Mouse (Mus musculus) ES-Bruce4 (cell line): ENCODE measurements around the gene Ccdc180. TPM values are rescaled to one million over a fixed set of nuclear protein-coding genes. Genes with fewer than 3 reads are reported as not detected.

Experiments
- H3K27ac ChIP-seq: 2 replicates; pipeline ENCODE4 v1.5.1; 2012; ENCODE audit warnings: low read length, inconsistent platforms; ENCODE audit not compliant: insufficient read depth
- H3K27me3 ChIP-seq: 2 replicates; pipeline ENCODE4 v1.6.1; 2012; ENCODE audit warnings: mild to moderate bottlenecking, low read length, inconsistent platforms; ENCODE audit not compliant: control insufficient read depth, poor library complexity, insufficient read depth, severe bottlenecking
- H3K36me3 ChIP-seq: 2 replicates; pipeline ENCODE4 v1.6.1; 2012; ENCODE audit warnings: inconsistent platforms, mild to moderate bottlenecking, low read length, moderate library complexity; ENCODE audit not compliant: control insufficient read depth, poor library complexity, insufficient read depth, severe bottlenecking
- H3K4me1 ChIP-seq: one replicate; pipeline ENCODE4 v1.8.1; 2011; ENCODE audit warnings: low read length; ENCODE audit not compliant: control insufficient read depth, insufficient read depth
- H3K4me3 ChIP-seq: 2 replicates; pipeline ENCODE4 v1.5.1; 2011; ENCODE audit warnings: low read depth, mild to moderate bottlenecking, low read length
- H3K9ac ChIP-seq: 2 replicates; pipeline ENCODE4 v1.6.1; 2012; ENCODE audit warnings: low read depth, mild to moderate bottlenecking, inconsistent platforms; ENCODE audit not compliant: poor library complexity, severe bottlenecking
- H3K9me3 ChIP-seq: replicated peaks from 2 replicates; pipeline ENCODE4 v1.6.1; 2012; ENCODE audit warnings: mild to moderate bottlenecking, low read length, inconsistent platforms; ENCODE audit not compliant: control insufficient read depth, poor library complexity, insufficient read depth, severe bottlenecking
- CTCF ChIP-seq: IDR thresholded peaks from one replicate; pipeline ENCODE4 v1.8.1; 2011; ENCODE audit warnings: low read depth, low read length
- EP300 ChIP-seq: IDR thresholded peaks from 2 replicates; pipeline ENCODE4 v1.6.1; 2011; ENCODE audit warnings: low read depth, low read length; ENCODE audit not compliant: insufficient read depth
- POLR2A ChIP-seq: IDR thresholded peaks from one replicate; pipeline ENCODE4 v1.8.1; 2011; ENCODE audit warnings: low read length; ENCODE audit not compliant: insufficient read depth
- polyA plus RNA-seq: library from polyadenylated mRNA; stranded (reverse); fragments of >200 nt; gene quantifications from 2 replicates; pipeline ENCODE4 v1.2.4, GENCODE M21; 2011; ENCODE audit warnings: low read depth; ENCODE audit not compliant: missing spikeins, insufficient read depth, insufficient read length

The Ccdc180 gene
- polyA plus RNA-seq, 1 experiment: 0.21 TPM

GRCm38 (mm10) chr4:45872147-45872546 lies 18.0 kb upstream of the Ccdc180 start:
- H3K9ac ChIP-seq: no peak overlapping the region
- no peak overlapping the region for H3K4me3 ChIP-seq
- H3K9me3 ChIP-seq: no peaks in the 10 kb centered on the region; the same call in 1 of the 2 replicates
- TF ChIP-seq CTCF (no peak), POLR2A (no peak), EP300 (no peak)
- H3K27me3 ChIP-seq: no peaks in the 10 kb centered on the region
- H3K27ac ChIP-seq: no peak overlapping the region
- H3K36me3 ChIP-seq: no peaks in the 10 kb centered on the region
- H3K4me1 ChIP-seq: no peaks in the 10 kb centered on the region

- Histone ChIP-seq H3K36me3 (no peaks in the 10 kb centered on the region), H3K9ac (no peak overlapping the region), H3K4me3 (no peak overlapping the region), H3K27me3 (no peaks in the 10 kb centered on the region), H3K27ac (no peak overlapping the region), H3K4me1 (no peaks in the 10 kb centered on the region), H3K9me3 (no peaks in the 10 kb centered on the region; the same call in 1 of the 2 replicates)
- no peak for TF ChIP-seq CTCF
- TF ChIP-seq EP300: no peak
- TF ChIP-seq POLR2A: no peak
Observed at GRCm38 (mm10) chr4:45878929-45879328, 11.2 kb upstream of the Ccdc180 start.

- H3K9me3 ChIP-seq: no peaks in the 10 kb centered on the region
- no peaks in the 10 kb centered on the region for H3K4me1 ChIP-seq
- no peak overlapping the region for H3K4me3 ChIP-seq
- TF ChIP-seq CTCF: no peak
- TF ChIP-seq EP300: no peak
- TF ChIP-seq POLR2A: no peak
- no peaks in the 10 kb centered on the region for H3K36me3 ChIP-seq
- no peaks in the 10 kb centered on the region for H3K27me3 ChIP-seq
- no peak overlapping the region for H3K9ac ChIP-seq
- H3K27ac ChIP-seq: no peak overlapping the region
Observed at GRCm38 (mm10) chr4:45882521-45882920, 7.6 kb upstream of the Ccdc180 start.

- no peak overlapping the region for H3K27ac ChIP-seq
- no peak overlapping the region for H3K9ac ChIP-seq
- TF ChIP-seq POLR2A (no peak), CTCF (no peak)
- no peaks in the 10 kb centered on the region for H3K9me3 ChIP-seq
- no peak overlapping the region for H3K4me3 ChIP-seq
- no peaks in the 10 kb centered on the region for H3K27me3 ChIP-seq
- H3K4me1 ChIP-seq: no peaks in the 10 kb centered on the region
- H3K36me3 ChIP-seq: no peaks in the 10 kb centered on the region
Observed at GRCm38 (mm10) chr4:45883250-45883649, 6.9 kb upstream of the Ccdc180 start.

GRCm38 (mm10) chr4:45889487-45889886 lies 616 bp upstream of the Ccdc180 start:
- Histone ChIP-seq H3K27me3 (no peaks in the 10 kb centered on the region), H3K9me3 (no peaks in the 10 kb centered on the region), H3K9ac (no peak overlapping the region), H3K4me3 (no peak overlapping the region), H3K36me3 (no peaks in the 10 kb centered on the region), H3K4me1 (no peaks in the 10 kb centered on the region), H3K27ac (no peak overlapping the region)
- TF ChIP-seq POLR2A (no peak), CTCF (no peak), EP300 (no peak)

GRCm38 (mm10) chr4:45896425-45897081 lies 6.5 kb downstream of the Ccdc180 start:
- Histone ChIP-seq H3K9ac (no peak overlapping the region), H3K27me3 (no peaks in the 10 kb centered on the region), H3K27ac (no peak overlapping the region), H3K36me3 (no peaks in the 10 kb centered on the region), H3K9me3 (no peaks in the 10 kb centered on the region), H3K4me1 (peaks cover 2% of the 10 kb centered on the region), H3K4me3 (no peak overlapping the region)
- TF ChIP-seq EP300 (no peak), POLR2A (no peak), CTCF (no peak)
